Mouse (Mus musculus) lung, postnatal 36 days (tissue): ENCODE measurements around the gene Ipcef1.
"Not testable (repeated sequence)": the region's sequence is repeated elsewhere in the genome, so short reads cannot be mapped to it uniquely, and the experiment has no call there.

Source experiments
- DNase-seq: peaks from one replicate; pipeline ENCODE4 v3.0.0; 2022; ENCODE audit warnings: mixed read lengths

Ipcef1 gene

GRCm38 (mm10) chr10:6956357-6956756 lies 95.9 kb downstream of the Ipcef1 start:
- no peak for DNase-seq

- DNase-seq: no peak
These were observed 97.7 kb downstream of the Ipcef1 start for GRCm38 (mm10) chr10:6954533-6954932.

GRCm38 (mm10) chr10:6953115-6953514 lies 99.2 kb downstream of the Ipcef1 start:
- no peak for DNase-seq

GRCm38 (mm10) chr10:6936671-6937425 lies 115.4 kb downstream of the Ipcef1 start:
- no peak for DNase-seq

- no peak for DNase-seq
These were observed 117.5 kb downstream of the Ipcef1 start for GRCm38 (mm10) chr10:6934776-6935175.

GRCm38 (mm10) chr10:6930889-6931288 lies 121.4 kb downstream of the Ipcef1 start:
- DNase-seq: no peak

GRCm38 (mm10) chr10:6930398-6930797 lies 121.9 kb downstream of the Ipcef1 start:
- no peak for DNase-seq

- no peak for DNase-seq
These were observed 123.4 kb downstream of the Ipcef1 start for GRCm38 (mm10) chr10:6928905-6929304.

GRCm38 (mm10) chr10:6927600-6928223 lies 124.6 kb downstream of the Ipcef1 start:
- no peak for DNase-seq

GRCm38 (mm10) chr10:6926724-6927123 lies 125.6 kb downstream of the Ipcef1 start:
- DNase-seq: no peak

- DNase-seq: peak; percentile 60
These were observed 135.6 kb downstream of the Ipcef1 start for GRCm38 (mm10) chr10:6916545-6917257.

- DNase-seq: no peak
These were observed 136.3 kb downstream of the Ipcef1 start for GRCm38 (mm10) chr10:6915991-6916390.

GRCm38 (mm10) chr10:6909763-6910162 lies 142.5 kb downstream of the Ipcef1 start:
- no peak for DNase-seq

GRCm38 (mm10) chr10:6901819-6902393 lies 150.4 kb downstream of the Ipcef1 start:
- no peak for DNase-seq

GRCm38 (mm10) chr10:6900126-6900525 lies 152.2 kb downstream of the Ipcef1 start:
- no peak for DNase-seq

GRCm38 (mm10) chr10:6896659-6897303 lies 155.5 kb downstream of the Ipcef1 start:
- DNase-seq: no peak

GRCm38 (mm10) chr10:6895796-6896195 lies 156.5 kb downstream of the Ipcef1 start:
- DNase-seq: no peak

- no peak for DNase-seq
These were observed 161.8 kb downstream of the Ipcef1 start for GRCm38 (mm10) chr10:6890348-6891009.

- peak; percentile 7 for DNase-seq
These were observed 162.5 kb downstream of the Ipcef1 start for GRCm38 (mm10) chr10:6889640-6890245.

GRCm38 (mm10) chr10:6885460-6885859 lies 166.8 kb downstream of the Ipcef1 start:
- peak; percentile 45 for DNase-seq

- not testable (repeated sequence) for DNase-seq
These were observed 170.2 kb downstream of the Ipcef1 start for GRCm38 (mm10) chr10:6882041-6882440.
